Mouse (Mus musculus) embryonic fibroblast, embryonic 13.5 days (primary cell): ENCODE results near the gene Txn2. TPM values are rescaled to one million over a fixed set of nuclear protein-coding genes. Genes with fewer than 3 reads are reported as not detected.
A peak's percentile ranks its signal among the peaks of the same experiment; 100 is the strongest.

Experiments used
- H3K27ac ChIP-seq: 2 replicates; pipeline ENCODE4 v1.5.1; 2012; ENCODE audit warnings: low read length, control low read depth, inconsistent platforms; ENCODE audit not compliant: insufficient read depth
- H3K4me1 ChIP-seq: 2 replicates; pipeline ENCODE4 v1.6.1; 2011; ENCODE audit warnings: low read length; ENCODE audit not compliant: control insufficient read depth, insufficient read depth
- H3K4me3 ChIP-seq: 2 replicates; pipeline ENCODE4 v1.5.1; 2011; ENCODE audit warnings: mild to moderate bottlenecking, control low read depth, low read length; ENCODE audit not compliant: insufficient read depth
- CTCF ChIP-seq: IDR thresholded peaks from 2 replicates; pipeline ENCODE4 v1.5.1; 2011; ENCODE audit warnings: mild to moderate bottlenecking, control low read depth, low read length, moderate library complexity, borderline replicate concordance; ENCODE audit not compliant: insufficient read depth
- POLR2A ChIP-seq: IDR thresholded peaks from 2 replicates; pipeline ENCODE4 v1.6.1; 2011; ENCODE audit warnings: low read depth, mild to moderate bottlenecking, control low read depth, low read length, moderate library complexity
- polyA plus RNA-seq: library from polyadenylated mRNA; stranded (reverse); fragments of >200 nt; gene quantifications from 2 replicates; pipeline ENCODE4 v1.2.4, GENCODE M21; 2011; ENCODE audit warnings: low read depth; ENCODE audit not compliant: missing spikeins, insufficient read length

The Txn2 gene
- polyA plus RNA-seq, 1 experiment = 271 TPM

DNA sequence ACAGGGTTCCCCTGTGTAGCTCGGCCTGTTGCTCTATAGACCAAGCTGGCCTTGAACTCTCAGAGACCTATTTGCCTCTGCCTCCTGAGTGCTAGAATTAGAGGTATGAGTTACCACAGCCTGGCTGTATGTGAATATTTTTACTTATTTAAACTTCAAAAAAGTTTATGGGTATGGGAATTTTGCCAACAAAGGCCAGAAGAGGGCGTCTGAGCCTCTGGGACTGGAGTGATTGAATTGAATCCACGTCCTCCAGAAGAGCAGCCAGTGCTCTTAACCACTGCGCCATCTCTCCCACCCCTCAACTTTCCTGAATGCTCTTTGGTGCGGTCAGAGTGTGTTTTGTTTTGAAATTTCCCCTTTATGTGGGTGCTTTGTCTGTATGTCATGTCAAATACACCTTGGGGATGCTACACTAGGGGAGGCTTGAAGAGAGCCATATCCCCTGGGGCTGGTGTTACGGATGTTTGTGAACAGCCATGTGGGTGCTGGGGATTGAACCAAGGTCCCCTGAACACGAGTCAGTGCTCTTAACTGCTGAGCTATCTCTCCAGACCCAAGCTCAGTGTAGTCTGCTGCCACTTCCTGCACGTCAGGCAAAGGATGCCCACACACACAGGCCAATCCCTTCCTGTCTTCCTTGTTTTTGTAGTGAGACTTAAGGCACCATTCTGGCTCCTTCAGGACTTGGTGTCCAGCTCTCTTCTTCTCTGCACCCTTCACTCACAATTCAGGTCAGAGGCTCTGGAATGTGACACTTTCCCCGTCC lies 5.4 kb downstream of the Txn2 start:
- no peak overlapping the region for H3K27ac ChIP-seq
- H3K4me3 ChIP-seq = no peak overlapping the region
- TF ChIP-seq POLR2A (no peak), CTCF (no peak)
- H3K4me1 ChIP-seq = no peaks in the 10 kb centered on the region

DNA sequence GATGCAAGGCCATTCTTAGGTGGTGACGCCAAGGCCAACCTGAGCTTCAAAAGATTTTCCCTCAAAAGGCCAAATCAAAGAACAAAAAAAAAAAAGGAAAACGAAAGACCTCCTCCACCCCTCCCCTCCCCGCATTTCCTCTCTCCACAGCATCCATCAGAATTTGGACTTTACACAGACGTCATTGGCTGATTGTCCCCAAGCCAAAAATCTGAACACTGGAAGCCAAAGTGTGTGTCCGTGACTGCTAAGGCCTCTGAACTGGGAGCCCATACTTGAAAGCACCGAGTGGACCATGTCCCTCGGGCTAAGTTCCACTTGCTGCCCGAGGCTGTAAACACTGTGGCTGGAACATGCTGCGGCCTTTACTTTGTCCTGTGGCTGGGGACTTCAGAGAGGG lies 6.1 kb downstream of the Txn2 start:
- Histone ChIP-seq H3K4me3 (no peak overlapping the region), H3K27ac (no peak overlapping the region), H3K4me1 (no peaks in the 10 kb centered on the region)
- TF ChIP-seq POLR2A (no peak), CTCF (no peak)

DNA sequence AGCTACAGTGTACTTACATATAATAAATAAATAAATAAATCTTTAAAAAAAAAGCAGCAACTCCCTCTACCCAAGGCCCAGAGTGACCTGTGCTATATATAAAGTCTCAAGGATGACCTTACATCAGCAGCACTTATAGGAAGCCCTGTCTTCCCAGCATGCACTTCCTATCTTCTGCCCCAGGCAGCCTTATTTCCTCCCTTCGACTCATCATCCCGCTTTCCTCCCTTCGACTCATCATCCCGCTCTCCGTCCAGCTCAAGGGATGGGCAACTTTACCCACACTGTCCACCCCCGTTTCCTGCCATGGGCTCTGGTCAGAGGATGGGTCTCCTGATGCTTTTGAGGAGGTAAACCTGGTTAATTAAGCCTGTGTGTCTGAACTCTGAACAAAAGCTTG lies 7.2 kb downstream of the Txn2 start:
- no peak overlapping the region for H3K27ac ChIP-seq
- TF ChIP-seq CTCF (no peak), POLR2A (no peak)
- peaks cover 3% of the 10 kb centered on the region; the same call in 1 of the 2 replicates for H3K4me1 ChIP-seq
- no peak overlapping the region for H3K4me3 ChIP-seq

DNA sequence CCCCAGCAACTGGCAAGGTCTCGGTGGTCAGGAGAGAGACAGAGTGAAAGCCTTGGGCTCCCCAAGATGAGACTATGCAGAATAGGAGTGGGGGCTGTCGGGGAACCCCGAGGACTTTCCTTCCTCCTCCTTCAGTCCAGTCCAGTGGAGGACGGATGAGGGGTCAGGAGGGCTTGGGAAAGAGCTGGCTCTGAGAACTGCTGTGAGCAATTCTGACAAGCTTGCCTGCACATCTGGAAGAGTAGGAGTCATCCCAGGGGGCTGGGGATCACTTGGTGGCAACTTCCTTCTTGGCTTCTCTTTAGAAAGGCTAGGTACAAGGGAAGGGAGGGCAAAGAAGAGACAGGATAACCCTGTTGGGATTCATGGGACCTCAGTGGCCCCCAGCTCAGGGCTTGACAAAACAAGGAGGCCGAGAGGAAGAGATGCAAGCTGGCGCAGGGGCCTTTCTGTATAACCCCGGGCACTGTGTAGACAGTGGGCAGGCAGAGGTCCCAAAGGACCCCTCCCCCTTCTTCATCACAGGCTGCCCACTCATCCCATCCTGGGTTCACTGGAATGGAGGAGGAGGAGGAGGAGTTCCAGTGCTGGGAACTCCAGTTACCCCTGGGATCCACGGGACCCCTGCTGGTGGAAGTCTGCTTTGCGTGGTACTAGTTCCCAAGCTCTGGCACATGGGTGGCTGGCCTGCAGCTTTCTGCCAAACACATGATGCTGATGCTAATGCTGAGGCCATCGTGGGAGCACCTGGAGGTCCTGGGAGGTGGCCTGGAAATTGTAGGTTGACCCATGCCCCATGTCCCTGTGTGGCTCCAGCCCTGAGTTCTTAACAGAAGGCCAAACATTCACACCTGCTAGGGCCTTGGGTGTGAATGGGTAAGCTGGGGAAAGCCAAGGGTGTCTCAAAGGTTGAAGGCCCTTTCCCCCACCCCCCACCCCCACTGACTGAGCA lies 8.0 kb downstream of the Txn2 start:
- Histone ChIP-seq H3K4me1 (peaks cover 3% of the 10 kb centered on the region; the same call in 1 of the 2 replicates), H3K27ac (peak overlapping the region; percentile 24; the same call in 1 of the 2 replicates), H3K4me3 (no peak overlapping the region)
- TF ChIP-seq CTCF (peak; percentile 36; the same call in 1 of the 2 replicates), POLR2A (no peak)

DNA sequence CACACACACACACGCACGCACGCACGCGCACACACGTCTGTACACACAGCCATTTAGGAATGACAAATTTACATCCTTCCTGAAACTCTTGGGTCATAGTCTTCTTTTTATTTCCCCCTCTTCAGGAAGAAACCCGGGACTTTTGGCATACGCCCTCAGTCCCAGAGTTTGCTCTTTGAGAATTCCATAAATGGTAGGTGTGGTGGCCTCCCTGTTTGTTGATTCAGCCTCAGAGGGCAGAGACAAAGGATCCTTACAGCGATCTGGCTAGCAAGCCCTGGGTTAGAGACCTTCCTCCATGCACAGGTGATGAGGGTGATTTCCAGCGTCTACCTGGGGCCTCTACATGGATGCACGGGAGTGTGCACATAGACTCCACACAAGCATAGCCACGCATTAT lies 9.4 kb downstream of the Txn2 start:
- no peak overlapping the region for H3K27ac ChIP-seq
- H3K4me3 ChIP-seq = no peak overlapping the region
- peaks cover 3% of the 10 kb centered on the region; the same call in 1 of the 2 replicates for H3K4me1 ChIP-seq
- TF ChIP-seq POLR2A = no peak
- TF ChIP-seq CTCF = no peak

DNA sequence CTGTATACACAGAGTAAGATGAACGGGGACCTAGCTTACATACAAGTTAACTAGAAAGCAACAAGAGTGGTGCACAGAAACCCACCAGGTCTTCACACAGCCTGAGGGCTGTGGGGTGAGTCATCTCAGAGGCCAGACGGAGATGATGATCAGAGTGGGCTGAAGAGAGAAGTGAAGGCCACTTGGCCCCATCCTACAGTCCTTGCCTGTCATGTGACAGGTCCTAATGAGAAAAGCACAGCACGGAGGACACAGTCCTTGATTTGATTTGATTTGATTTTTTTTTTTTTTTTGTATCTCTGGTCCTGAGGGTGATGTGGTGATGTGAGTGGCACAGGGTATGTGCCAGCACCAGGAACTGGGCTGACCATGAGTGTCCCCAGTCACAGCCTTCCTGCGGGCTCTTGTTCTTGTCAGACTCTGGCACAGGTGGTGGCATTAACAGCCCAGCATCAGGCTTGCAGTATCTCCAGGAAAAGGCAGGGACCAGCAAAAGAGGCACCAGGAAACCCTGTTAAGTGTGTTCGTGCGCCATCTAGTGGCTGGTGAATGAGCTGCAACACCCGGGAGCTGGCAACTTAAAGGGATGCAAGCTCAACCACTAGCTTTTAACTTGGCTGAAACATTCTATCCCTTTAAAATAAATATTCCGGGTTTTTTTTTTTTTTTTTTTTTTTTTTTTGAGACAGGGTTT lies 11.8 kb downstream of the Txn2 start:
- Histone ChIP-seq H3K4me3 (no peak overlapping the region), H3K27ac (no peak overlapping the region; the same call in 1 of the 2 replicates), H3K4me1 (peaks cover 6% of the 10 kb centered on the region; the same call in 1 of the 2 replicates)
- TF ChIP-seq POLR2A (no peak), CTCF (peak; percentile 78; the same call in 1 of the 2 replicates)

DNA sequence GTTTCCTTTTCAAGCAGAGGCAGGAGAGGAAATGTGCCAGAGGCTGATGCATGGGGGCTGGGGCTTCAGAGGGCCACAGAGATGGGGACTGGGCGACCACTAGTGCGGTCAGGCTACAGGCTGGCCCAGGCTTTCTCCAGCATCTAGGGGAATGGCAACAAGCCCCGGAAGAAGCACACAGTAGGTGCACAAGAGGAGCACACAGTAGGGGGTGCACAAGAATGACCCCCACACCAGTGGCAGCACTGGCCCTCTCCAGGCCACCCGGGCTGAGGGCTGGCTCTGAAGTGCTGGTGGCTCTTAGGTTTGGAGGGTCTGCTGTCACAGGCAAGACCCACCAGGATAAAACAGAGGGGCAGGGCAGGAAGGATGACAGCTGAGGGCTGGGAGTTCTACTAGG lies 13.5 kb downstream of the Txn2 start:
- no peak overlapping the region for H3K4me3 ChIP-seq
- TF ChIP-seq POLR2A (no peak), CTCF (no peak)
- H3K27ac ChIP-seq = no peak overlapping the region
- peaks cover 15% of the 10 kb centered on the region for H3K4me1 ChIP-seq

DNA sequence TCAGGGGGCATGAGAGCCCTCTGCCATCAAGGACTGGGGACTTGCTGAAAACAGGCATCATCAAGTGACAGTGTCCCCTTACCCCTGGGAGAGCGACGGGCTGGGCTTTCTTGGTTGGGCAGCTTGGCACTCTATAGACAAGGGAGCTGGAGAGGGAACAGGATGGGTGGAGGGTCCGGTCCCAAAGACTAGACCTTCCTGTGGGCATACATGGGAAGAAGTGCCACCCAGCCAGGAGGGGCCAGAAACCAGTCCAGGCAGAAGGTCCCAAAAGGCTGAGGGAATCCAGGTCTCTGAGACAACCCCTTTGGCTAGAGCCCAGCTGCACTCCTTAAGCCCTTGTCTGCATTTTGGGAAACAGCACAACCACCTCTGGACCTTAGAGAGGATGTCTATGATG lies 14.3 kb downstream of the Txn2 start:
- Histone ChIP-seq H3K27ac (no peak overlapping the region), H3K4me3 (no peak overlapping the region), H3K4me1 (peaks cover 15% of the 10 kb centered on the region)
- no peak for TF ChIP-seq POLR2A
- TF ChIP-seq CTCF = no peak

DNA sequence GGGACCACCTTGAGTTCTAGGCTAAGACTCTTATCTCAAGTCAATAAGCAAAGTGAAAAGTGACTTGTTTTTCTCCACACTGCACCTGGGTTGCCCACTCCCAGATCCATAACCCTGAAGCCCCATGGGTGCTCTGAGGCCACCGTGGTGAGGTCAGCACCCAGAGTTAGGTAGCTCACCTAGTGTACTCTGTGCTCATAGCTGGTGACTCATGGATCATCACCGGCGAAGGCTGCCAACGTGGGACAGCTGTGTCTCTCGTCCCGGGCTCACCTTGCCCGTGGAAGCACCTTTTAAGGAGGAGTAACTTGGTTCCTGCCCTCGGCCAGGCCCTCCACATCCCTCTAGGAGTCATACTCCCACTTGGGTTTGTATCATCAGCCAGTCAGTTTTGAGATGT lies 15.8 kb downstream of the Txn2 start:
- no peak overlapping the region for H3K4me3 ChIP-seq
- no peak for TF ChIP-seq CTCF
- TF ChIP-seq POLR2A = no peak
- H3K27ac ChIP-seq = no peak overlapping the region
- peaks cover 15% of the 10 kb centered on the region for H3K4me1 ChIP-seq
